Mouse (Mus musculus) ovary, postnatal 10 days (tissue): ENCODE data around the gene Cyp27b1.
A peak's percentile ranks its signal among the peaks of the same experiment; 100 is the strongest.

Experiments used
- DNase-seq: peaks from one replicate; pipeline ENCODE4 v3.0.0; 2022; ENCODE audit warnings: low spot score

Cyp27b1 gene

GRCm38 (mm10) chr10:127047954-127048353 lies at the start of gene Cyp27b1:
Gene Cyp27b1, plus strand, starts transcription at chr10:127048250.
- DNase-seq, result no peak

DNA sequence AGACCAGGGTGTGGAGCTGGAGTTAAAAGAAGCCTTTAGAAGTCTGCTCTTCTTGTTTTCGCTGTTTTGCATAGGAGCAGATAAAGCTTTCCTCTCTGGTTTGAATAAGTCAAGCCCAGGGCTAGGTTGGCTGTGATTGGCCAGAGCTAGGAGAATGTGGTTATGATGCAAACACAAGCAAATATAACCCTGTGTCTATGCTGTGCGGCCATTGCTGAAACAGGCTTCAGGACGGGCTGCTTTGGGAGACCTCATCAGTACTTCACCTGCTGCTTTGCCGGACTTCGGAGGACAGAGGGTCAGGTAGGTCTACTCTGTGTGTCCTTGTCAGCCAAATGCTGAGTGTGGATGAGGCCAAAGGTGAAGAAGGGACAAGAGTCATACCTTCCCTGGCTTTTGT lies 47.5 kb upstream of the Cyp27b1 start, which contains the start of gene Avil:
TSS of gene Avil (plus strand) at position 181 of the 400 bp plus-strand sequence.
- DNase-seq, result no peak

DNA sequence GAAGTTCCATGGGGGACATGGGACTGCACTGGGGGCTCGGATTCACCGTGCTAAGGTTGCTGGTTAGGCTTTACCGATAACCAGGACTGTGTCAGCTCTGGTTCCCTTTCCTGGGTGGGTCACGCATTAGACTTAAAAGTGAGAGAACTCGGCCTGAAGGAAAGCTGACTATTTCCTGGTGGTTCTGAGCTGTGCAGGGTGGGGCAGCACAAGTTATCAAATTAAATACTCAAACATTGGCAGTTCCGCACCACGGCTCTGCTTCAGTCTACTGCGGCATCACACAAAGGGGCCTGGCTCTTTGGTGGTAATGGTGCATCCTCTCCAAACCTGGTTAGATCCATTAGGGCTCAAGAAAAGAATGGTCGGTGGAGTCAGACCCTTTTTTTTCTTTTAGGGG lies 46.8 kb upstream of the Cyp27b1 start:
- no peak for DNase-seq

DNA sequence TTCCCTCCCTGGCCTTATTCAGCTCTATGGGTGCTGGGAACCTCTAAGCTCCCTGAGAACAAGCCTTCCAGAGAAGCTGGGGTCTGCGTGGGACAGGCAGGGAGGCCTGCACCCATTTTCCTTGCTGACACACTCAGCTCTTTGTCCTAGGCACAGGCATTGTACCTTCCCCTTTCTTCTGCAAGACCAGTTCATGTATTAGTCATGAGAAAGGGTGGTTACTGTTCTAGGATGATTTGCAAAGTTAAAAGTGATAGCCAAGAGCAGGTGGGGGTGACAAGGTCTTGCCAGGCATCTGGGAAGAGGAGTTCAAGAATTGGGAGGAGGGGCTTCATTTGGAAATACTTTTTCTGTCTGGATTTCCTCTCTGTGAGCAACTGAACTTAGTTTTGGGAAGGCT lies 46.0 kb upstream of the Cyp27b1 start:
- DNase-seq, result no peak

GRCm38 (mm10) chr10:127002765-127003164 lies 45.3 kb upstream of the Cyp27b1 start:
- no peak for DNase-seq

DNA sequence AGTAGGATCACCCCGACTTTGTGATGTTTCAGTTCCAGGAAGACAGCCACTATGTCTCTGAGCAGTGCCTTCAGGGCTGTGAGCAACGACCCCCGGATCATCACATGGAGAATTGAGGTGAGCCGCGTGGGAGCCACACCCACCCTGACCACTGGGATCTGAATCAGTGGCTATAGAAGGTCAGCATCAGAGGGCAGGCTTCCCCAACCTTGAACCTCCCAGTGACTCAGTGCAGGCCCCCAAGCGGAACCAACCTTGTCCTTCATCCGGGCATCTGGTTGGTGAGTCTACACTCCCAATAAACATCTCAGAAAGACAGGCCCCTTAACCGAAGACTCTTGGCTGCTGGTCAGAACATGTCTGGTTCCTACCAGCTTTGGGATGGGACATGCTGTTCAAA lies 44.7 kb upstream of the Cyp27b1 start:
- no peak for DNase-seq

- no peak for DNase-seq
These were observed 44.2 kb upstream of the Cyp27b1 start for GRCm38 (mm10) chr10:127003806-127004205.

- no peak for DNase-seq
These were observed 31.6 kb upstream of the Cyp27b1 start for GRCm38 (mm10) chr10:127016488-127016887.

DNA sequence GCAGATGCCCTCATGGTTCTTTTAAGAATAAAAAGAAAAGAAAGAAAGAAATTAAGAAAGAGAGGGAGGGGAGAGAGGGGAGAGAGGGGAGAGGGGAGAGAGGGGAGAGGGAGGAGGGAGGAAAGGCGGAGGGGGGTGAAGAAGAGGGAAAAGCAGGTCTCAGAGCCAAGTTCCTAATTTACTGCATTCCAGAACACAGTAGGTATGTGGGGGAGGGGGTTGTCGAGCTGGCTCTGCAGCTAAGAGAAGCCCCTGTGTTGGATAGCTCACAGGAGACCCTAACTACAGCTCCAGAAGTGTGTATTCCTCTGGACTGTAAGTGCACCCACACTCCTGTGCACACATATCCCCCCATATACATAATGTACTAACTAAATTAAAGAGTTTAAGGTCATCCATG lies 31.0 kb upstream of the Cyp27b1 start:
- no peak for DNase-seq

DNA sequence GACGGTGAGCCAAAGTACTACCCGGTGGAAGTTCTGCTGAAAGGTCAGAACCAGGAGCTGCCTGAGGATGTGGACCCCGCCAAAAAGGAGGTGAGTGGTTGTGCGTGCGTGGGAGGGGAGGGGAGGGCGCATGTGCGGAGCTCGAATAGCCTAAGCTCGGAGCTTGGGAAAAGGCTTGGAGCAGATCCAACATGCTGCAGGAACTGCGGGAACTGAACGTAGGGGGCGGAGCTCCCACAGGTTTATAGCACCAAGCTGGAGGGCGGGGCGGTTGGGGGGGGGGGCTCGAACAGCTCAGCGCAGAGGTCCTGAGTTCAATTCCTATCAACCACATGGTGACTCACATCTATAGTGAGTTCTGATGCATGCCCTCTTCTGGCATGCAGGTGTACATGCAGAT lies 29.6 kb upstream of the Cyp27b1 start:
- no peak for DNase-seq

DNA sequence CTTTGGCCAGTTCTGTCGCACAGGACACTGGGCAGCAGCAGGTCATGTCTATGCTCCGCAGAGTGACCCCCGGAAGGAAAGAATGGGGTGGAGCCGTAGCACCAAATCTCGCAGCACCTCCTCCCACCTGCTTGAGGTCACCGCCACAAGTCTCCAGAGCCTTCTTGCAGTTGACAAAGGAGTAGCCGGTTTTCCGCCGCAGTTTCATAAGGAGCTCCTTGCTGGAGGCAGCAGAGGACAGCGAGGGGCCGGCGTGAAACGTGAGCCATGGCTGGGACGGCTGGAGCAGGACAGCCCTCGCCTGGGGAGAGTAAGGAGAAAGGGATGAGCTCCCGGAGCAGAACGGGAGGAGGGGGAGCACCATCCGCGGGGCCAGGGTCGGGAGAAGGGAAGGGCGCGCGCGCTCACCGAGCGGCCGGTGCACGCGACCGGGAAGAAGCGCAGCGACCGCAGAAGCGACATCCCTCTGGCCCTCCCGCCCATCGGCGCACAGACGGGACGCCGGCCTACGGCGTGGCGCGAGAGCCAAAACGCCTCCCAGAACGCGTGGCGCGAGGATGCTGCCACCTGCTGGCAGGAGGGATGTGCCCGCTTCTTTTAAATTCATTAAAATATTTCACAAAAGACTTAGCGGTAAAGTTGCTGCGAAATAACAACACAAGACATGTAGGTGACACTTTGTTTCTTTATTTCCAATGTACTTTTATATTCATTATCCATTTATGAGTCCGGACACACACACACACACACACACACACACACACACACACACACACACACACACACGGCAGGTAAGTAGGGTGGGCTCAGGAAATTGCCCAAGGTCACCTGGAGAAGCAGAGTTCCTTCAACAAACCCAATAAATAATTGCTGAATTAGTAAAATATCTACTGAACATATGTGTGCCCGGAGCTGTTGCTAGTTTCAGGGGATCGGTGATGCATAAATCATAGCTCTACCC lies 17.4 kb upstream of the Cyp27b1 start, which contains the start of gene Tsfm:
TSS of gene Tsfm (minus strand) at position 505 of the 961 bp plus-strand sequence.
- peak; percentile 90 for DNase-seq

- no peak for DNase-seq
These were observed 14.7 kb upstream of the Cyp27b1 start for GRCm38 (mm10) chr10:127033301-127033741.

DNA sequence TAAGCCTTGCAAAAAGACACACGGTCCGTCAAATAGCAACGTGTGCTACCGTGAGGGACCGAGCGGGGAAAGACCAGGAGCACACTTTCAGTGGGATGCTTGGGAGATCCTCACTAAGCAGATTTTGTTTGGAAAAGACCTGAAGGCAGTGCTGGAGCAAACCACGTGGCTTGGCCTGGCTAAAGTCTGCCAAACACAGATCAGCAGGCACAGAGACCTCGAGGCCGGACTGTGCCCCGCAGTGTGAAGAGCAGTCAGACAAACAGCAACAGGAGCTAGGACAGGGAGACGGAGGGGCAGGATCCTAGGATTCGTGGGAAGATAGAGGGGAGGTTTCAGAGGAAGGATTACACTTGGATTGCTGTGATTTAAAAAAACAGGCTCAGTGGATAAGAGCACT lies 11.8 kb upstream of the Cyp27b1 start:
- DNase-seq, result no peak

DNA sequence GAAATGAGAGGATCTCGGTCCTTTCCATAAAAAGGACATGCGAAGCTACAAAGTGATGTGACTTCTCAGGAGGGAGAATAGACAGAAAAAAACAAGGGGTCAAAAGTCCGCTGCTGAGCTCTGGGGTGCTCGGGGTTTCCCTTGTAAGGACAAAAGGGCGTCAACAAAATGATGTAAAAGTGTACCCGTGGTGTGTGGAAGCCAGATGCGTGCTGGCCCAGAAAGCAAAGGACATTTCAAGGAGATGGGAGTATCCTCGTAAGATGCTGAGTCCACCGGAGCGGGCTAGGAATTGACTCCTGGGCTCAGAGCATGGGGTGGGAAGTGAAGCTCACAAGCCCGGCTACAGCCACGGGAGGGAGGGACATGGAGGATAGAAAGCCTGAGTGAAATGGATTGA lies 10.4 kb upstream of the Cyp27b1 start:
- DNase-seq, result no peak

DNA sequence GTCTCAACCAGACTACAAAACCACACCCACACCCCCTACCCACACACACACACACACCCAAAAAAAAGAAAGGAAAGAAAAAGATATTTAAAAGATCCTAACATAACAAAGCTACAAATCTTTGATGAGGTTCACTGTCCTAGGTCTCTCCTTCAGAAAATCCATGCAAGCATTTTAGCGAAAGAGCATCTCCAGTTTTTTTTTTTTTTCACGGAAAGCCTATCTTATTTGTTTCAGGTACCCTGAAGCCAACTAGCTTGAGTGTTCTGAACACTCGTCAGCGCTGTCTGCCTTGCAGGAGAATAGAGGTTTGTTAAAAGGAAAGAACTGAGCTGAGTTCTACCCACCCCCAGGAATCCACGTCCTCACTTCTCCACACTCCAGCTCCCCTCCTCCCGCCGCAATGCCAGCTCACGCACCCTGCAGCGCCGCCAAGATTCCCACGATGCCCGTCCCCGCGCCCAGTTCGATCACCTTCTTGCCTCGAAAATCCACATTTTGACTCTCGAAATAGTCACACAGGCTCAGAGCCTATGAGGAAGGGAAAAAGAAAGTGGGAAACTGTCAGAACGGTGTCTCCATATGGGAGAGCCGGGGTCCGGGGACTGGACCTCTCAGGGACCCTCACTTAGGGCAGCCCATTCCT lies 7.4 kb upstream of the Cyp27b1 start:
- DNase-seq, result no peak

- no peak for DNase-seq
These were observed 6.7 kb upstream of the Cyp27b1 start, which contains the start of the genes Mettl1 and Eef1akmt3 for GRCm38 (mm10) chr10:127041274-127041766. Gene Mettl1, plus strand, starts transcription at chr10:127041414. Gene Eef1akmt3, minus strand, starts transcription at chr10:127041513.

DNA sequence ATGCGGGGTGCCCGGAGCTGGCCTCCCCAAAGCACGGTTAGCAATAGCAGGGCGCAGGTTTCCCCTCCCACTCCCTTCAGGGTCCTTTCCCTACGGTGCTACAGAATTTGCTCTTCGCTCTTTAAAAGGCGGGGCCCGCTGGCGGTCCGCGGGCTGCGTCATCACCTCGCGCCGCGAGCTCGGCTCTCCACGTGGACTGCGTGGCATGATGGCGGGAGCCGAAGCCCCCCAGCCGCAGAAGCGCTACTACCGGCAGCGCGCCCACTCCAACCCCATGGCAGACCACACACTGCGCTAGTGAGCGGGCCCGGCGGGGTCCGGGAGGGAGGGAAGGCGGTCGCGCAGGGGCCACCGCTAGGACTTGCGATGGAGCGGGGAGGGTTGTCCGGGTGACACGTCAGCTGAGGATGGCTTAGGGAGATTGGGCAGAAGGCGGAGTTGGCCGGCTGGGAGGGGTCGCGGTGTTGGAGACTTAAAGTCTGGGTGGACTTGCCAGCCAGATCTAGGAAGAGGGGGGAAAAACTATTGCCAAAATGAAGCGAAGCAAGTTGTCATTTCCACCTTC lies 6.2 kb upstream of the Cyp27b1 start:
- peak; percentile 88 for DNase-seq

DNA sequence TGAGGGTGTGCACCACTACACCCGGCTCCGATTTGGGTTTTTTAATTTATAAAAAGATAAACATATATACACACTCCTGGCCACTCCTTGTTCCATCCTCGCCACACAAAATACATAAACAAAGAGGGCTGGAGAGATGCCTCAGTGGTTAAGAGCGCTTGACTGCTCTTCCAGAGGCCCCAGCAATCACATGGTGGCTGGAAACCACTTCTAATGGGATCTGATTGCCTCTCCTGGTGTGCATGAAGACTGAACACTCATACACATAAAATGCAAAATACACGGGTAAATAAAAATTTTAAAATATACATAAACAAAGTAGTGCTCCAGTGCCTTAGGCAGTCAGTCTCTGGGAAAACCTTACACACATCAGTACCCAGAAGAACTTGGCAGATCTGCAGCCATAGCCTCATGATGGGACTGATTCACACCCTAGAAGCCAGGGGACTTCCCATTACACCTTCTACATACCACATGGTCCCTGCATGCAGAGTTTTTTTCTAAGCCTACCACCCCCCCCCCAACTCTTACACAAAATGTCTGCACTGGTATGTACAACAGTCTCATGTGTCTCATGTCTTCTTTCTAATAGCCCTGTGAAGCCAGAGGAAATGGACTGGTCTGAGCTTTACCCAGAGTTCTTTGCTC lies 5.5 kb upstream of the Cyp27b1 start:
- no peak for DNase-seq

DNA sequence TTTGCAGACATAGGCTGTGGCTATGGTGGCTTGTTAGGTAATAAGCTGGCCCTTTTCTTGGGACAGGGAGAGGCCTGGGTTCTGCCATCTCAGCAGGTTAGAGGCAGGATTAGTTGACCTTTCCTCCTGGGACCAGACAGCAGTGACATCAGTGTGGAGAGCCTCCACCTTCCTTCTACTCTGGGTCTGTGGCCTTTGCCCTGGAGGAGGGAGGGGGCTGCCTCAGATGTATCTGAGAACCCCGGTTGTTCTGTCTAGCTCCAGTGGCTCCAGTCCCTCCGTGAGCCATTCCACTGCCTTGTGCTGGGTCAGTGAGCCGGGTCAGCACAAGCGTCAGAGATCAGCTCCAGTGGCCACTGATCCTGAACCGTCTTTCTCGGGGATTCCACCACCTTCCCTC lies 4.9 kb upstream of the Cyp27b1 start:
- DNase-seq, result no peak

DNA sequence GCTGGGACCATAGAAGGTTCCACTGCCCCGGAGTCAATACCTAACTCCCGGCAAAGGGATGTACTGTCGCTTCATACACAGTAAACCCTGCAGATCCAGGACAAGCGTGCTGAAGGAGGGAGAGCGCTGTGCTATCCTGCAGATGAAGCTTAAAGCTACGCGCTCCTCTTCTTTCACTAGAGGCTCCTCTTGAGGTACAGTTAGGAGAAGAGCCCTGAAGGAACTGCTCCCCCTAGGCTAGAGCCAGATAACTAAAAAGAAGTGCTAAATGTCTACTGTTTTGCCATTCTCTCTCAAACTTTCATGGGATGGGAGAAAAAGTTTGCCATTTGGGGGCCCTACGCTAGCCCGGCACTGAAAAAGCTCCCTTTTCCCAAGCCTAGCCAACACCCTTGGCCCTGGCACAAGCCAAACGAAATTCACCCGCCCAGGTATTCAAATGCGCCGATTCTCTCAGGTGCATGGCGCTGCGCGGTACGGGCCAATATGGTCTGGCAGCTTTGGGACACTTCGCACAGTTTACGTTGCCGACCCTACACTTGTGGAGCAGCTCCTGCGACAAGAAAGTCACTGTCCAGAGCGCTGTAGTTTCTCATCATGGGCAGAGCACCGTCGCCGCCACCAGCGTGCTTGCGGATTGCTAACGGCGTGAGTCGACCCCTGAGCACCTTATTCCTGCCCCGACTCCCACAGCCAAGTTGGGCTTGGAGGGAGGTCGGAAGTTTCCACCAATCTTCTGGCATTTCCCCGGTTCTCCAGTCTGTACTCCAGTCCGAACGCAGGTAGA lies 751 bp downstream of the Cyp27b1 start:
- no peak for DNase-seq
